Mouse (Mus musculus) heart, postnatal 0 days (tissue): ENCODE results near the gene Lactbl1. TPM values are rescaled to one million over a fixed set of nuclear protein-coding genes. Genes with fewer than 3 reads are reported as not detected.

ENCODE experiments used
- ATAC-seq: fragments of 200-750 bp; cut with Nextera tagmentation; 2 replicates; pipeline ENCODE4 v1.8.0; 2017; ENCODE audit warnings: low read depth, moderate number of reproducible peaks, moderate library complexity; ENCODE audit not compliant: insufficient read depth
- DNase-seq: peaks from one replicate; pipeline ENCODE4 v3.0.0-alpha.2; 2016; ENCODE audit warnings: low spot score
- H3K27ac ChIP-seq: fragments of 300-500 bp; sonication (generic); 2 replicates; pipeline ENCODE4 v1.5.1; 2014; ENCODE audit warnings: low read depth, mild to moderate bottlenecking
- H3K27me3 ChIP-seq: fragments of 300-500 bp; sonication (generic); 2 replicates; pipeline ENCODE4 v1.6.1; 2014; ENCODE audit warnings: low read length, mixed read lengths; ENCODE audit not compliant: control insufficient read depth, insufficient read depth
- H3K36me3 ChIP-seq: fragments of 300-500 bp; sonication (generic); replicated peaks from 2 replicates; pipeline ENCODE4 v1.6.1; 2014; ENCODE audit warnings: low read length, mixed read lengths; ENCODE audit not compliant: control insufficient read depth, insufficient read depth
- H3K4me1 ChIP-seq: fragments of 300-500 bp; sonication (generic); 2 replicates; pipeline ENCODE4 v1.6.1; 2014; ENCODE audit warnings: antibody characterized with exemption; ENCODE audit not compliant: control insufficient read depth, insufficient read depth
- H3K4me2 ChIP-seq: fragments of 300-500 bp; sonication (generic); 2 replicates; pipeline ENCODE4 v1.6.1; 2014; ENCODE audit warnings: low read depth, mild to moderate bottlenecking, low read length, moderate library complexity
- H3K4me3 ChIP-seq: fragments of 300-500 bp; sonication (generic); 2 replicates; pipeline ENCODE4 v1.5.1; 2014; ENCODE audit warnings: low read depth, low read length
- H3K9ac ChIP-seq: fragments of 300-500 bp; sonication (generic); replicated peaks from 2 replicates; pipeline ENCODE4 v1.6.1; 2014; ENCODE audit warnings: low read depth, low read length, mixed read lengths
- H3K9me3 ChIP-seq: fragments of 300-500 bp; sonication (generic); replicated peaks from 2 replicates; pipeline ENCODE4 v1.6.1; 2016; ENCODE audit warnings: low read length; ENCODE audit not compliant: control insufficient read depth
- CTCF ChIP-seq: IDR thresholded peaks from 2 replicates; pipeline ENCODE4 v1.5.1; 2016; ENCODE audit warnings: antibody characterized with exemption, control low read depth, low read depth
- EP300 ChIP-seq: IDR thresholded peaks from 2 replicates; pipeline ENCODE4 v1.6.1; 2016; ENCODE audit warnings: antibody characterized with exemption, low read depth
- WGBS: fragments of 180-500 bp; shearing (Covaris S2); extraction: QIAGEN DNeasy Blood & Tissue Kit; methylation state at CpG from one replicate; pipeline ENCODE4 v1.1.7; 2014; 5-methylcytosine and 5-hydroxymethylcytosine counted together
- polyA plus RNA-seq: library from polyadenylated mRNA; unstranded; fragments of >200 nt; fragmentation: Nextera tagmentation; extraction: Ambion mirVana; gene quantifications from 2 replicates; pipeline ENCODE4 v1.2.1, GENCODE M21; 2015
- total RNA-seq: library from RNA; depleted of rRNA; stranded (reverse); fragments of >200 nt; gene quantifications from 2 replicates; pipeline ENCODE4 v1.2.3, GENCODE M21; 2014; ENCODE audit warnings: low replicate concordance; rRNA removed

The Lactbl1 gene
- not detected in 2 replicates for total RNA-seq
- not detected in 2 replicates for polyA plus RNA-seq

GRCm38 (mm10) chr4:136622388-136622787 is at the start of gene Lactbl1:
Gene Lactbl1 (plus strand): TSS chr4:136622621.
- Histone ChIP-seq H3K4me1 (no peaks in the 10 kb centered on the region), H3K9me3 (no peaks in the 10 kb centered on the region), H3K36me3 (no peaks in the 10 kb centered on the region), H3K4me2 (no peak within 1 kb of the TSS), H3K27ac (no peak within 1 kb of the TSS), H3K4me3 (no peak within 1 kb of the TSS), H3K27me3 (peaks cover 14% of the 10 kb centered on the region; the same call in 1 of the 2 replicates), H3K9ac (no peak within 1 kb of the TSS)
- DNase-seq (no peak), ATAC-seq (no peak)
- 30% methylated on average over 6 of the region's 6 CpGs for WGBS
- no peak for TF ChIP-seq CTCF
- no peak for TF ChIP-seq EP300

GRCm38 (mm10) chr4:136581885-136582284 is 40.5 kb upstream of the Lactbl1 start:
- Histone ChIP-seq H3K4me1 (0 out of 2 replicates have a peak, but pooled peaks cover 7% of the 10 kb centered on the region), H3K4me2 (no peak overlapping the region), H3K36me3 (no peaks in the 10 kb centered on the region; the same call in 1 of the 2 replicates), H3K27ac (no peak overlapping the region), H3K9me3 (no peaks in the 10 kb centered on the region), H3K4me3 (no peak overlapping the region), H3K27me3 (no peaks in the 10 kb centered on the region), H3K9ac (no peak overlapping the region)
- 91% methylated on average over 3 of the region's 3 CpGs for WGBS
- ATAC-seq, result no peak
- no peak for DNase-seq
- TF ChIP-seq EP300 (no peak), CTCF (no peak)

- Histone ChIP-seq H3K27me3 (no peaks in the 10 kb centered on the region), H3K4me3 (no peak overlapping the region), H3K27ac (no peak overlapping the region), H3K36me3 (peaks cover 8% of the 10 kb centered on the region; the same call in 1 of the 2 replicates), H3K4me2 (no peak overlapping the region), H3K9me3 (no peaks in the 10 kb centered on the region), H3K4me1 (0 out of 2 replicates have a peak, but pooled peaks cover 7% of the 10 kb centered on the region), H3K9ac (no peak overlapping the region)
- ATAC-seq (no peak), DNase-seq (no peak)
- no peak for TF ChIP-seq EP300
- TF ChIP-seq CTCF, result no peak
- 81% methylated on average over 4 of the region's 4 CpGs for WGBS
Measured at GRCm38 (mm10) chr4:136587221-136587827, 35.1 kb upstream of the Lactbl1 start.

- Histone ChIP-seq H3K27me3 (no peaks in the 10 kb centered on the region), H3K9me3 (no peaks in the 10 kb centered on the region), H3K27ac (no peak overlapping the region), H3K36me3 (peaks cover 8% of the 10 kb centered on the region; the same call in 1 of the 2 replicates), H3K4me3 (no peak overlapping the region), H3K4me1 (0 out of 2 replicates have a peak, but pooled peaks cover 4% of the 10 kb centered on the region), H3K9ac (no peak overlapping the region), H3K4me2 (no peak overlapping the region)
- ATAC-seq (no peak), DNase-seq (no peak)
- 62% methylated on average over 4 of the region's 4 CpGs for WGBS
- TF ChIP-seq CTCF (no peak), EP300 (no peak)
Measured at GRCm38 (mm10) chr4:136588003-136588402, 34.4 kb upstream of the Lactbl1 start.

- Histone ChIP-seq H3K27me3 (no peaks in the 10 kb centered on the region), H3K4me2 (no peak overlapping the region), H3K36me3 (0 out of 2 replicates have a peak, but pooled peaks cover 8% of the 10 kb centered on the region), H3K4me3 (no peak overlapping the region), H3K9ac (no peak overlapping the region), H3K9me3 (no peaks in the 10 kb centered on the region), H3K27ac (no peak overlapping the region), H3K4me1 (no peaks in the 10 kb centered on the region)
- TF ChIP-seq EP300, result no peak
- no peak for TF ChIP-seq CTCF
- WGBS, result 62% methylated on average over 4 of the region's 4 CpGs
- no peak for ATAC-seq
- DNase-seq, result no peak
Measured at GRCm38 (mm10) chr4:136592111-136592510, 30.3 kb upstream of the Lactbl1 start.
